Mouse (Mus musculus): Measurements from ENCODE around the gene Tbc1d8. TPM values are rescaled to one million over a fixed set of nuclear protein-coding genes. Genes with fewer than 3 reads are reported as not detected.

The Tbc1d8 gene
- polyA plus RNA-seq, 1 experiment from 2014 or later, result 12.2 TPM

- no peak overlapping the region for H3K9ac ChIP-seq (ENCODE audit: low read depth, low read length)
- WGBS, result 79% methylated on average over 20 of the region's 20 CpGs
- no peak overlapping the region for H3K4me2 ChIP-seq (replicated peaks; ENCODE audit: low read depth, low read length)
- H3K27me3 ChIP-seq (ENCODE audit: control insufficient read depth, insufficient read depth, low read length), result no peaks in the 10 kb centered on the region
- ATAC-seq (ENCODE audit: low FRiP score, low TSS enrichment), result no peak
- peaks cover 10% of the 10 kb centered on the region; the same call in 1 of the 2 replicates for H3K4me1 ChIP-seq (ENCODE audit: control insufficient read depth, insufficient read depth, low read length)
- H3K27ac ChIP-seq (ENCODE audit: low read depth, low read length), result no peak overlapping the region
- H3K36me3 ChIP-seq (ENCODE audit: control insufficient read depth, insufficient read depth, low read length), result no peaks in the 10 kb centered on the region
- no peak overlapping the region for H3K4me3 ChIP-seq (ENCODE audit: low read length)
- no peaks in the 10 kb centered on the region for H3K9me3 ChIP-seq (ENCODE audit: control insufficient read depth, low read length)
Observed at GRCm38 (mm10) chr1:39445303-39446050, 33.1 kb downstream of the Tbc1d8 start.

- Histone ChIP-seq H3K4me3 (ENCODE audit: low read length) (no peak overlapping the region), H3K4me2 (replicated peaks; ENCODE audit: low read depth, low read length) (no peak overlapping the region), H3K9ac (ENCODE audit: low read depth, low read length) (no peak overlapping the region), H3K27ac (ENCODE audit: low read depth, low read length) (no peak overlapping the region), H3K9me3 (ENCODE audit: control insufficient read depth, low read length) (no peaks in the 10 kb centered on the region), H3K36me3 (ENCODE audit: control insufficient read depth, insufficient read depth, low read length) (no peaks in the 10 kb centered on the region), H3K27me3 (ENCODE audit: control insufficient read depth, insufficient read depth, low read length) (no peaks in the 10 kb centered on the region), H3K4me1 (ENCODE audit: control insufficient read depth, insufficient read depth, low read length) (0 out of 2 replicates have a peak, but pooled peaks cover 3% of the 10 kb centered on the region)
- no peak for ATAC-seq (ENCODE audit: low FRiP score, low TSS enrichment)
- 82% methylated on average over 8 of the region's 8 CpGs for WGBS
Observed at GRCm38 (mm10) chr1:39443764-39444163, 34.8 kb downstream of the Tbc1d8 start.

- Histone ChIP-seq H3K4me1 (ENCODE audit: control insufficient read depth, insufficient read depth, low read length) (0 out of 2 replicates have a peak, but pooled peaks cover 3% of the 10 kb centered on the region), H3K9ac (ENCODE audit: low read depth, low read length) (no peak overlapping the region), H3K27ac (ENCODE audit: low read depth, low read length) (no peak overlapping the region), H3K4me3 (ENCODE audit: low read length) (no peak overlapping the region), H3K9me3 (ENCODE audit: control insufficient read depth, low read length) (no peaks in the 10 kb centered on the region), H3K4me2 (replicated peaks; ENCODE audit: low read depth, low read length) (no peak overlapping the region), H3K36me3 (ENCODE audit: control insufficient read depth, insufficient read depth, low read length) (no peaks in the 10 kb centered on the region), H3K27me3 (ENCODE audit: control insufficient read depth, insufficient read depth, low read length) (no peaks in the 10 kb centered on the region)
- 80% methylated on average over 6 of the region's 6 CpGs for WGBS
- no peak for ATAC-seq (ENCODE audit: low FRiP score, low TSS enrichment)
Observed at GRCm38 (mm10) chr1:39441686-39442085, 36.9 kb downstream of the Tbc1d8 start.

- ATAC-seq (ENCODE audit: low FRiP score, low TSS enrichment), result peak; percentile 28; the same call in 1 of the 2 replicates
Observed at GRCm38 (mm10) chr1:39439661-39440548, 38.6 kb downstream of the Tbc1d8 start.

GRCm38 (mm10) chr1:39438629-39439028 is 39.9 kb downstream of the Tbc1d8 start:
- no peak overlapping the region for H3K27ac ChIP-seq (ENCODE audit: low read depth, low read length)
- H3K4me1 ChIP-seq (ENCODE audit: control insufficient read depth, insufficient read depth, low read length), result 0 out of 2 replicates have a peak, but pooled peaks cover under 1% of the 10 kb centered on the region
- ATAC-seq (ENCODE audit: low FRiP score, low TSS enrichment), result no peak
- no peaks in the 10 kb centered on the region for H3K27me3 ChIP-seq (ENCODE audit: control insufficient read depth, insufficient read depth, low read length)
- H3K9me3 ChIP-seq (ENCODE audit: control insufficient read depth, low read length), result no peaks in the 10 kb centered on the region
- H3K4me2 ChIP-seq (replicated peaks; ENCODE audit: low read depth, low read length), result no peak overlapping the region
- no peak overlapping the region for H3K9ac ChIP-seq (ENCODE audit: low read depth, low read length)
- no peaks in the 10 kb centered on the region for H3K36me3 ChIP-seq (ENCODE audit: control insufficient read depth, insufficient read depth, low read length)
- H3K4me3 ChIP-seq (ENCODE audit: low read length), result no peak overlapping the region

More at GRCm38 (mm10) chr1:39439661-39440548, 38.6 kb downstream of the Tbc1d8 start:
- Histone ChIP-seq H3K4me1 (ENCODE audit: control insufficient read depth, insufficient read depth, low read length) (0 out of 2 replicates have a peak, but pooled peaks cover 3% of the 10 kb centered on the region), H3K27ac (ENCODE audit: low read depth, low read length) (no peak overlapping the region), H3K4me3 (ENCODE audit: low read length) (no peak overlapping the region), H3K4me2 (replicated peaks; ENCODE audit: low read depth, low read length) (no peak overlapping the region), H3K9ac (ENCODE audit: low read depth, low read length) (no peak overlapping the region), H3K9me3 (ENCODE audit: control insufficient read depth, low read length) (no peaks in the 10 kb centered on the region), H3K27me3 (ENCODE audit: control insufficient read depth, insufficient read depth, low read length) (no peaks in the 10 kb centered on the region), H3K36me3 (ENCODE audit: control insufficient read depth, insufficient read depth, low read length) (no peaks in the 10 kb centered on the region)
- WGBS, result 81% methylated on average over 12 of the region's 12 CpGs

- ATAC-seq (ENCODE audit: low FRiP score, low TSS enrichment), result no peak
- no peak overlapping the region for H3K4me3 ChIP-seq (ENCODE audit: low read length)
- H3K9me3 ChIP-seq (ENCODE audit: control insufficient read depth, low read length), result no peaks in the 10 kb centered on the region
- H3K4me1 ChIP-seq (ENCODE audit: control insufficient read depth, insufficient read depth, low read length), result no peaks in the 10 kb centered on the region
- H3K36me3 ChIP-seq (ENCODE audit: control insufficient read depth, insufficient read depth, low read length), result no peaks in the 10 kb centered on the region
- 87% methylated on average over 6 of the region's 6 CpGs for WGBS
- no peaks in the 10 kb centered on the region for H3K27me3 ChIP-seq (ENCODE audit: control insufficient read depth, insufficient read depth, low read length)
- H3K27ac ChIP-seq (ENCODE audit: low read depth, low read length), result no peak overlapping the region
- no peak overlapping the region for H3K9ac ChIP-seq (ENCODE audit: low read depth, low read length)
- no peak overlapping the region for H3K4me2 ChIP-seq (replicated peaks; ENCODE audit: low read depth, low read length)
Observed at GRCm38 (mm10) chr1:39434264-39434663, 44.3 kb downstream of the Tbc1d8 start.

GRCm38 (mm10) chr1:39430020-39430419 is 48.5 kb downstream of the Tbc1d8 start:
- Histone ChIP-seq H3K4me1 (ENCODE audit: control insufficient read depth, insufficient read depth, low read length) (no peaks in the 10 kb centered on the region), H3K9me3 (ENCODE audit: control insufficient read depth, low read length) (no peaks in the 10 kb centered on the region), H3K4me3 (ENCODE audit: low read length) (no peak overlapping the region), H3K9ac (ENCODE audit: low read depth, low read length) (no peak overlapping the region), H3K4me2 (replicated peaks; ENCODE audit: low read depth, low read length) (no peak overlapping the region), H3K27ac (ENCODE audit: low read depth, low read length) (no peak overlapping the region), H3K36me3 (ENCODE audit: control insufficient read depth, insufficient read depth, low read length) (no peaks in the 10 kb centered on the region; the same call in 1 of the 2 replicates), H3K27me3 (ENCODE audit: control insufficient read depth, insufficient read depth, low read length) (no peaks in the 10 kb centered on the region)
- 65% methylated on average over 9 of the region's 9 CpGs for WGBS
- no peak for ATAC-seq (ENCODE audit: low FRiP score, low TSS enrichment)

GRCm38 (mm10) chr1:39429015-39429414 is 49.5 kb downstream of the Tbc1d8 start:
- WGBS, result 91% methylated on average over 5 of the region's 5 CpGs
- Histone ChIP-seq H3K4me3 (ENCODE audit: low read length) (no peak overlapping the region), H3K9ac (ENCODE audit: low read depth, low read length) (no peak overlapping the region), H3K4me2 (replicated peaks; ENCODE audit: low read depth, low read length) (no peak overlapping the region), H3K4me1 (ENCODE audit: control insufficient read depth, insufficient read depth, low read length) (no peaks in the 10 kb centered on the region), H3K9me3 (ENCODE audit: control insufficient read depth, low read length) (no peaks in the 10 kb centered on the region), H3K36me3 (ENCODE audit: control insufficient read depth, insufficient read depth, low read length) (no peaks in the 10 kb centered on the region; the same call in 1 of the 2 replicates), H3K27me3 (ENCODE audit: control insufficient read depth, insufficient read depth, low read length) (no peaks in the 10 kb centered on the region), H3K27ac (ENCODE audit: low read depth, low read length) (no peak overlapping the region)
- no peak for ATAC-seq (ENCODE audit: low FRiP score, low TSS enrichment)

- ATAC-seq (ENCODE audit: low FRiP score, low TSS enrichment), result no peak
- H3K4me3 ChIP-seq (ENCODE audit: low read length), result no peak overlapping the region
- 79% methylated on average over 4 of the region's 4 CpGs for WGBS
- H3K36me3 ChIP-seq (ENCODE audit: control insufficient read depth, insufficient read depth, low read length), result no peaks in the 10 kb centered on the region; the same call in 1 of the 2 replicates
- H3K27ac ChIP-seq (ENCODE audit: low read depth, low read length), result no peak overlapping the region
- no peak overlapping the region for H3K4me2 ChIP-seq (replicated peaks; ENCODE audit: low read depth, low read length)
- no peaks in the 10 kb centered on the region for H3K4me1 ChIP-seq (ENCODE audit: control insufficient read depth, insufficient read depth, low read length)
- H3K9me3 ChIP-seq (ENCODE audit: control insufficient read depth, low read length), result no peaks in the 10 kb centered on the region
- H3K9ac ChIP-seq (ENCODE audit: low read depth, low read length), result no peak overlapping the region
- H3K27me3 ChIP-seq (ENCODE audit: control insufficient read depth, insufficient read depth, low read length), result no peaks in the 10 kb centered on the region
Observed at GRCm38 (mm10) chr1:39428280-39428679, 50.3 kb downstream of the Tbc1d8 start.

Measured in kidney, embryonic 14.5 days (tissue).